Mouse (Mus musculus) hindbrain, embryonic 15.5 days (tissue): Measurements from ENCODE around the gene Lmod3. TPM values are rescaled to one million over a fixed set of nuclear protein-coding genes. Genes with fewer than 3 reads are reported as not detected.
A peak's percentile ranks its signal among the peaks of the same experiment; 100 is the strongest.

ENCODE experiments used
- ATAC-seq: fragments of 200-750 bp; cut with Nextera tagmentation; 2 replicates; pipeline ENCODE4 v1.8.0; 2017; ENCODE audit warnings: low read depth, moderate number of reproducible peaks, moderate TSS enrichment; ENCODE audit not compliant: low FRiP score
- H3K27ac ChIP-seq: fragments of 300-500 bp; sonication (generic); replicated peaks from 2 replicates; pipeline ENCODE4 v1.5.1; 2015; ENCODE audit warnings: mild to moderate bottlenecking, inconsistent platforms
- H3K27me3 ChIP-seq: fragments of 300-500 bp; sonication (generic); 2 replicates; pipeline ENCODE4 v1.6.1; 2015; ENCODE audit warnings: control low read depth, inconsistent platforms
- H3K36me3 ChIP-seq: fragments of 300-500 bp; sonication (generic); 2 replicates; pipeline ENCODE4 v1.6.1; 2015; ENCODE audit warnings: control low read depth, inconsistent platforms
- H3K4me1 ChIP-seq: fragments of 300-500 bp; sonication (generic); replicated peaks from 2 replicates; pipeline ENCODE4 v1.6.1; 2015; ENCODE audit warnings: control low read depth, inconsistent platforms
- H3K4me2 ChIP-seq: fragments of 300-500 bp; sonication (generic); 2 replicates; pipeline ENCODE4 v1.6.1; 2015; ENCODE audit warnings: moderate library complexity, mild to moderate bottlenecking, inconsistent platforms
- H3K4me3 ChIP-seq: fragments of 300-500 bp; sonication (generic); 2 replicates; pipeline ENCODE4 v1.5.1; 2015; ENCODE audit warnings: mild to moderate bottlenecking, inconsistent platforms
- H3K9ac ChIP-seq: fragments of 300-500 bp; sonication (generic); 2 replicates; pipeline ENCODE4 v1.6.1; 2015; ENCODE audit warnings: inconsistent platforms
- H3K9me3 ChIP-seq: fragments of 300-500 bp; sonication (generic); 2 replicates; pipeline ENCODE4 v1.6.1; 2016; ENCODE audit warnings: control low read depth, inconsistent platforms
- WGBS: fragments of 180-500 bp; shearing (Covaris S2); methylation state at CpG from one replicate; pipeline ENCODE4 v1.1.7; 2015; 5-methylcytosine and 5-hydroxymethylcytosine counted together
- polyA plus RNA-seq: library from polyadenylated mRNA; unstranded; fragments of >200 nt; fragmentation: Nextera tagmentation; extraction: Ambion mirVana; gene quantifications from 2 replicates; pipeline ENCODE4 v1.2.1, GENCODE M21; 2015

Gene Lmod3
- polyA plus RNA-seq, 1 experiment from 2014 or later, result not detected

- Histone ChIP-seq H3K9me3 (no peaks in the 10 kb centered on the region), H3K4me1 (no peaks in the 10 kb centered on the region), H3K4me3 (no peak overlapping the region), H3K27me3 (no peaks in the 10 kb centered on the region), H3K4me2 (no peak overlapping the region), H3K9ac (no peak overlapping the region), H3K27ac (no peak overlapping the region), H3K36me3 (peaks cover under 1% of the 10 kb centered on the region; the same call in 1 of the 2 replicates)
- WGBS, result 93% methylated on average over 4 of the region's 4 CpGs
- no peak for ATAC-seq
Measured at GRCm38 (mm10) chr6:97289838-97290237, 37.3 kb upstream of the Lmod3 start.

GRCm38 (mm10) chr6:97289316-97289820 lies 36.8 kb upstream of the Lmod3 start:
- Histone ChIP-seq H3K36me3 (no peaks in the 10 kb centered on the region), H3K27me3 (no peaks in the 10 kb centered on the region), H3K9me3 (no peaks in the 10 kb centered on the region), H3K27ac (no peak overlapping the region), H3K4me3 (no peak overlapping the region), H3K4me2 (no peak overlapping the region), H3K9ac (no peak overlapping the region), H3K4me1 (no peaks in the 10 kb centered on the region)
- no peak for ATAC-seq
- 75% methylated on average over 10 of the region's 10 CpGs for WGBS

- H3K9me3 ChIP-seq, result no peaks in the 10 kb centered on the region
- no peak overlapping the region for H3K27ac ChIP-seq
- H3K4me2 ChIP-seq, result no peak overlapping the region
- whole genome bisulfite sequencing, result 75% methylated on average over 19 of the region's 19 CpGs
- ATAC-seq, result no peak
- no peaks in the 10 kb centered on the region for H3K36me3 ChIP-seq
- no peaks in the 10 kb centered on the region for H3K27me3 ChIP-seq
- no peaks in the 10 kb centered on the region for H3K4me1 ChIP-seq
- H3K4me3 ChIP-seq, result no peak overlapping the region
- H3K9ac ChIP-seq, result no peak overlapping the region
Measured at GRCm38 (mm10) chr6:97288047-97288855, 35.7 kb upstream of the Lmod3 start.

DNA sequence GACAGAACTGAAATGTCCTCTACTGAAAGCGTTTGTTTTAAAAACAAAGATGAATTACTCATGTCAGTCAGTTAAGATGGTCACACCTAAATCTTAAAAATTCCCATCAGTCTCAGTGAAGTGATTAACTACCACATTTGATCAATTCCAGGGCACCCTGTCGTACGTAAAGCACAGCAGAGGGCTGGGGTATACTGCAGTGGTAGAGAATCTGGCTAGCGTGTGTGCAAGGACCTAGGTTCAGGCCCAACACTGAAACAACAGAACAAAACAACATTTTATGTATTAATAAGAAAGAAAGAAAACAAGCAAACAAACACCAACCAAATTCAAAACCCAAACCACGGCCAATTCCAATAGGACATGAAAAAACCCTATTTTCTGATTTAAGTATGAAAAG lies 33.8 kb upstream of the Lmod3 start:
- H3K27ac ChIP-seq, result no peak overlapping the region
- no peaks in the 10 kb centered on the region for H3K4me1 ChIP-seq
- H3K4me2 ChIP-seq, result no peak overlapping the region
- H3K4me3 ChIP-seq, result no peak overlapping the region
- H3K36me3 ChIP-seq, result no peaks in the 10 kb centered on the region
- H3K9me3 ChIP-seq, result no peaks in the 10 kb centered on the region
- H3K27me3 ChIP-seq, result no peaks in the 10 kb centered on the region
- no peak for ATAC-seq
- no peak overlapping the region for H3K9ac ChIP-seq
- WGBS, result 95% methylated on average over 5 of the region's 5 CpGs

DNA sequence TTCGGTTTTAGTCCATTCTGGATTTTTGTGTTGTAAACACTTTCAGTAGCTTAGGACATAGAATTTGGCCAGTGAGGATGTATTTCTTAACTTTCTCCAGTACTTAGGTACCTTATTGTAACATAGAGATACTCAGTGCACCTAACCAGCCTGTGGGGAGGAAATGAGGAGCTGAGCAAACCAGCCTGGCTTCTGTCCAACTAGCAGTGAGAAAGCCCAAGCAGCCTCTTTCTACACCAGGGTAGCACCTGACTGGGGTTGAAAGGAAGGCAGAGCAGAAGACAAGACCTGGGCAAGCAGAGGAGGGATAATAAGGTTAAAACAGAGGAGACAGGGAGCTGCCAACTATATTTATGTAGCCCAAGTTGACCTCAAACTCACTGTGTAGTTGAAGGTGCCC lies 31.1 kb upstream of the Lmod3 start:
- Histone ChIP-seq H3K27me3 (no peaks in the 10 kb centered on the region), H3K27ac (no peak overlapping the region), H3K4me3 (no peak overlapping the region), H3K4me2 (no peak overlapping the region), H3K36me3 (no peaks in the 10 kb centered on the region), H3K9ac (no peak overlapping the region), H3K4me1 (peaks cover 4% of the 10 kb centered on the region; the same call in 1 of the 2 replicates), H3K9me3 (no peaks in the 10 kb centered on the region)
- 93% methylated on average over 1 of the region's 1 CpGs for WGBS
- ATAC-seq, result no peak

- Histone ChIP-seq H3K4me3 (no peak overlapping the region), H3K9me3 (no peaks in the 10 kb centered on the region), H3K27ac (no peak overlapping the region), H3K4me2 (no peak overlapping the region), H3K9ac (no peak overlapping the region), H3K27me3 (no peaks in the 10 kb centered on the region), H3K36me3 (no peaks in the 10 kb centered on the region), H3K4me1 (peaks cover 16% of the 10 kb centered on the region)
- no peak for ATAC-seq
- WGBS, result 49% methylated on average over 6 of the region's 6 CpGs
Measured at GRCm38 (mm10) chr6:97278878-97279277, 26.3 kb upstream of the Lmod3 start.

- Histone ChIP-seq H3K27ac (no peak overlapping the region), H3K4me3 (peak overlapping the region; percentile 19), H3K9me3 (no peaks in the 10 kb centered on the region), H3K4me2 (peak overlapping the region; percentile 63), H3K27me3 (no peaks in the 10 kb centered on the region), H3K9ac (peak overlapping the region; percentile 9; the same call in 1 of the 2 replicates), H3K4me1 (peaks cover 16% of the 10 kb centered on the region), H3K36me3 (no peaks in the 10 kb centered on the region)
- ATAC-seq, result peak; percentile 74
- WGBS, result 3% methylated on average over 19 of the region's 19 CpGs
Measured at GRCm38 (mm10) chr6:97278014-97278787, 25.6 kb upstream of the Lmod3 start.

GRCm38 (mm10) chr6:97276890-97277497 lies 24.4 kb upstream of the Lmod3 start:
- H3K4me3 ChIP-seq, result no peak overlapping the region
- H3K4me1 ChIP-seq, result peaks cover 16% of the 10 kb centered on the region
- H3K9ac ChIP-seq, result no peak overlapping the region
- no peak for ATAC-seq
- no peaks in the 10 kb centered on the region for H3K36me3 ChIP-seq
- H3K27ac ChIP-seq, result no peak overlapping the region
- 61% methylated on average over 5 of the region's 5 CpGs for WGBS
- H3K27me3 ChIP-seq, result no peaks in the 10 kb centered on the region
- no peaks in the 10 kb centered on the region for H3K9me3 ChIP-seq
- no peak overlapping the region for H3K4me2 ChIP-seq

GRCm38 (mm10) chr6:97276366-97276765 lies 23.8 kb upstream of the Lmod3 start:
- no peak for ATAC-seq
- Histone ChIP-seq H3K27me3 (no peaks in the 10 kb centered on the region), H3K36me3 (no peaks in the 10 kb centered on the region), H3K9ac (no peak overlapping the region), H3K9me3 (no peaks in the 10 kb centered on the region), H3K4me3 (no peak overlapping the region), H3K4me2 (peak overlapping the region; percentile 23; the same call in 1 of the 2 replicates), H3K4me1 (peaks cover 16% of the 10 kb centered on the region), H3K27ac (no peak overlapping the region)
- 15% methylated on average over 4 of the region's 4 CpGs for WGBS

DNA sequence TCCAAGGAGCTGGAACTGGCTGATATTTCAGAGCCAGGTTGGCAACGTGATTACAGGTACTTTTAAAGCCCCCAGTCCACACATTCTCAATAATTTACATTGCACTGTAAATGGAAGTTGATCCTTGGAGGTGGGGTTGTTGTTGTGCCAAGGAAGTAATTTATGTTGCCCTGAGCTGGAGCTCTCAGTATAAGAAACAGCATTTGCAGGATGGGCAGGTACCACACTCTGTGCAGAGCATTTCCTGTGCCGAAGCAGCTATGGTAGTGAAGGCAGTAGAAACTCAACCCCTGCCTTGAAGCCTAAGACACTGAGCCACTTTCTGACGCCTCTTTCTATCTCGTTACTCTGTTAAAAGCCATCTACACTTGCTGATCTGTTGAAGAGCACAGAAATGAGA lies 23.2 kb upstream of the Lmod3 start:
- 0 out of 2 replicates have a peak overlapping the region, but pooled peaks have one; percentile 18 for H3K27ac ChIP-seq
- peaks cover 16% of the 10 kb centered on the region for H3K4me1 ChIP-seq
- H3K4me3 ChIP-seq, result no peak overlapping the region
- H3K36me3 ChIP-seq, result no peaks in the 10 kb centered on the region
- no peaks in the 10 kb centered on the region for H3K27me3 ChIP-seq
- H3K9me3 ChIP-seq, result no peaks in the 10 kb centered on the region
- no peak overlapping the region for H3K9ac ChIP-seq
- no peak for ATAC-seq
- WGBS, result 56% methylated on average over 4 of the region's 4 CpGs
- peak overlapping the region; percentile 23; the same call in 1 of the 2 replicates for H3K4me2 ChIP-seq

DNA sequence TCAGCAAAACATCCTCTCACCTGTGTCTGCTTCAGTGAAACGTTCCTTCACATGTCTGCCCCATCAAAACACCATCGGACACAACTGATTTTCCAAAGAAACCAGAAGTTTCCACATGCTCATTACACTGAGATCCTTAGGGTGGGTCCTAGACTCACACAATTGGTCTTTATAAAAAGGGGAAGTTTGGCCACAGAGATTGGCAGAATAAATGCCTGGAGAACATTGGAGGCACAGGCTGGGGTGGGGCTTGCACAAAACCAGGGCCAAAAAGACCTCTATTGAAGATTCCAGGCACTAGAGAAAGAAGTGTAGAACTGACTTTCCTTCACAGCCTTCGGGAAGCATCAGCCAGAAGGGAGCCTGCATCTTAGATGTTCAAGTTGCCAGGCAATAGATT lies 21.2 kb upstream of the Lmod3 start:
- no peak for ATAC-seq
- H3K4me3 ChIP-seq, result no peak overlapping the region
- H3K4me1 ChIP-seq, result peaks cover 12% of the 10 kb centered on the region
- whole genome bisulfite sequencing, result 86% methylated on average over 3 of the region's 3 CpGs
- H3K9me3 ChIP-seq, result no peaks in the 10 kb centered on the region
- no peak overlapping the region for H3K4me2 ChIP-seq
- no peak overlapping the region for H3K9ac ChIP-seq
- H3K27me3 ChIP-seq, result no peaks in the 10 kb centered on the region
- H3K27ac ChIP-seq, result no peak overlapping the region
- H3K36me3 ChIP-seq, result no peaks in the 10 kb centered on the region
